Mouse (Mus musculus) R1 (cell line): ENCODE data around the gene Atp8a1.

Source experiments
- DNase-seq: peaks from one replicate; pipeline ENCODE4 v3.0.0-alpha.2; 2018; ENCODE audit warnings: low read depth, low spot score

Atp8a1 gene

DNA sequence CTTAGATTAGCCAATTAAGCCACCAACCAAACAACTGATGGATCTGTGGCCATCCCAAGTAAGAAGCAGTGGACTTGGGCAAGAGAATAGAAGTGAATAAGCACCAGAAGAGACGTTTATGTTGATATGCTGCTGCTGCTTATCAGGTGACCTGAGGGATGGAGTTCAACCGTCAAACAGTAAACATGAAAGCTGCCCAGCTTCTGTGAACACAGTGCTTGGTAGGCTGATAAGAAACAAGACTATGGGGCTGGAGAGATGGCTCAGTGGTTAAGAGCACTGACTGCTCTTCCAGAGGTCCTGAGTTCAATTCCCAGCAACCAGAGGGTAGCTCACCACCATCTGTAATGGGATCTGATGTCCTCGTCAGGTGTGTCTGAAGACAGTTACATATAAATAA lies 168.4 kb downstream of the Atp8a1 start:
- DNase-seq = no peak

DNA sequence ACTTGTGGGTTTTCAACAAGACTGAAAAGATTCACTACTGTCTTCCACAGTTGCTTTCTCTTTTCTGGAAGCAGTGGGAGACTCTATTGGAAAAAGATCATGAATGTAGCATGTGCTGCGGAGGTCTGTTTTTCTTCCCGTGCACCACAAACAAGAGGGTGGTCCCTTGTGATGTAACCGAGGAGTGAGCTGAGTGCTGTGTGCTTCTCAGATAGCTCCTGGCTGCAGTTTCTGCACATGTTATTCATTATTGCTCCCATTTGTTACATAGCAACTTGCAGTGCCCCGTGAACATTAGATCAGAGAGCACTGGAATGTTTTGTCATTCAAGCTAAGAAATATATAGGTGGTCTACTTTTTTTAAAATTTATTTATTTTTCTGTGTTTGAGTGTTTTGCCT lies 174.2 kb downstream of the Atp8a1 start:
- DNase-seq = no peak

- no peak for DNase-seq
Measured at GRCm38 (mm10) chr5:67670158-67670557, 177.1 kb downstream of the Atp8a1 start.

GRCm38 (mm10) chr5:67669436-67669896 lies 177.8 kb downstream of the Atp8a1 start:
- no peak for DNase-seq

DNA sequence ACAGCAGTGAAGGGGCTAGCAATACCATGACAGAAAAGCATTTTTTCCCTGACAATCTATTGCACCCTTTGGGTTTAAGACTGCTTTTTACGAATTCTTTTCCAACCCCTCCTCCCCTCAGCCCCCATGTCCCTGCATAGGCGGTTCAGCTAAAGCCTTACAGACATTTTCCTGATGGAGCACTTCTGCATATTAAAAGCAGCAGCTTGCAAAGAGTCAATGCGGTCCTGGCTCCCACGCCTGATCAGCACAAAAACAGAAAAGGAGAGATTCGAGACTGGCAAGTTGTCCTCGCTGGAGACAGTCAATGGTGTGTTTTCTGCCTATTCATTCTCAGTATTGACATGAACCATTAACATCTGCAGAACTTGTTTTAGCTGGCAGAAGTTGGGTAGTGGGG lies 184.5 kb downstream of the Atp8a1 start:
- DNase-seq = no peak

GRCm38 (mm10) chr5:67659864-67660263 lies 187.4 kb downstream of the Atp8a1 start:
- DNase-seq = no peak

DNA sequence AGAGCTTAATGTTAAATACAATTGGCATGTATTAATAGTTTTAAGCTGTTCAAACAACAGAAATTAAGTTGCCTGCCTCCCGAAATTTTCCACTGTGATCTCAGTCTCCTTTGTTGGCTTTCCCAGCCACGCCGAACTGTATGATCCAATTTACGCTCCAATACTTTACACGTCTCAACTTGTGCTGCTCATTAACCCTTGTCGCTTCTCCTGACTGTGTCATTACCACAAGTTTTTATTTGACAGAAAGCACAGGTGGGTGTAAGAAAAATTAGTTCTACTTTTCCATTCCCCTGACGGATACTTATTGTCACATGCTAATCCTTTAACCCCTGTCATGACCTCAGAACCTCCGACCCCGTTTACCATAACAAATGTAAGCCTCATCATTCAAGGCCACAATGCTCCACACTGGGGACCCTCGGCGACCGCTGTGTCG lies 190.4 kb downstream of the Atp8a1 start:
- DNase-seq = peak; percentile 25

- no peak for DNase-seq
Measured at GRCm38 (mm10) chr5:67655696-67656519, 191.3 kb downstream of the Atp8a1 start.

DNA sequence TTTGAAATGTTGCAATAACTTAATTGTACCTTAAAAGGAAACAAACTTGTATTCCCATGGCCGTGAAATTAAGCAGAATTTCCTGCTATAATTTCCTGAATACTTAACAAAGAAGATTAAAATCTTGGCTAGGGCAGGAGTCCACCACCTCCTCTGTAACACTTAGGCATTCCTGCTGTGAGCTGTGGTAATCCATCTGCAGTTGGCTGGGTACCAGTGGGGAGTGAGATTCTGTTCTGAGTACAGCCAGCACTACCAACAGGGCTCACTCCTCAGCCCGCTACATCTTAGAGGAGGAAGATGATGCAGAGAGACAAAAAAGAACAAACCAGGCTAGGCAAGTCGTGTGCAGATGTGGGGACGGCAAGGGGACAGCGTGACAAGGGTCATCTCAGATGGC lies 192.7 kb downstream of the Atp8a1 start:
- DNase-seq = no peak

GRCm38 (mm10) chr5:67653543-67653942 lies 193.7 kb downstream of the Atp8a1 start:
- DNase-seq = no peak

- no peak for DNase-seq
Measured at GRCm38 (mm10) chr5:67652468-67652867, 194.8 kb downstream of the Atp8a1 start.

GRCm38 (mm10) chr5:67650021-67650420 lies 197.2 kb downstream of the Atp8a1 start:
- no peak for DNase-seq

DNA sequence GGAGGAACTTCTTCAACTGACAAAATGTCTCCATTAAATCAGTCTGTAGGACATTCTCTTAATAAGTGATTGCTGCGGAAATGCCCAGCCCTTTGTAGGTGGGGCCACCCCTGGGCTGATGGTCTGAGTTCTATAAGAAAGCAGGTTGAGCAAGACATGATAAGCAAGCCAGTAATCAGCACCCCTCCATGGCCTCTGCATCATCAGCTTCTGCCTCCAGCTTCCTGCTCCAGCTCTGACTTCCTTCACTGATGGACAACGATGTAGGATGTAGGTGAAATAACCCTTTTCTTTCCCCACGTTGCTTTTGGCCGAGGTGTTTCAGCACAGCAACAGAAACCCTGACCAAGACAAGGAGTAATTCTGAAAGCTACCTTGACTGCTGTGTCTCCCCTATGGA lies 198.1 kb downstream of the Atp8a1 start:
- no peak for DNase-seq

GRCm38 (mm10) chr5:67647568-67647967 lies 199.7 kb downstream of the Atp8a1 start:
- DNase-seq = peak; percentile 53

- no peak for DNase-seq
Measured at GRCm38 (mm10) chr5:67646756-67647529, 200.3 kb downstream of the Atp8a1 start.

DNA sequence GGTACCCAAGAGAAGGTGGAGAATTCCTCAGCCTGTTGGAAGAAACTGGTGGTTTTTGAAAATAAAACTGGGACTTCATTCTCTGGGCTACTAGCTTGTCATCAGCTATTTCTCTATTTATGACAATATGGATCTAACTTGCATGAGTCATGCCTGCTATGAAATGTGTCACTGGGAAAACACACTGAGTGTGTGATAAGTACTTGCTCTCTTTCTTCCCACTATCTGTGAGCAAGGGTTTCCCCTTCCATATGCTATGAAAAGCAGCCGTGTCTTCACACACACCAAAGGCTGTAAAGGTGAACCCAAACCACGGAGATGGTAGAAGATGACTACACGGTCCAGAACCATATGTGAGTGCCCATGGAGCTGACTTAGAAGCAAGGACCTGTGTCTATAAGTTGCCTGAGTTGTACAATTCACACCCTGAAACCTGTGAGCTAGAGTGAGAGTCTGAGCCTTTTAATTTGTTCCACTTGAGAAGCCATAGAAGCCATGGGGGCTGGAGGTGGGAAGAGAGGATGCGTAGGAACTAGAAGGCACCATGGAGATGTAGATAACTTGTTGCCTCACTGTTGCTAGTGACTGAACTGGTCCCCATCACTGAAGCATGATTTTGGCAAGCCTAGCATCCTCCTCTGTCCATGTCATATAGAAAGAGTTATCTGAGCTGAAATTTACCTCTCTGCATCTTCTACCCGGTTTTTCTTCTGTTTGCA lies 203.5 kb downstream of the Atp8a1 start:
- DNase-seq = no peak

DNA sequence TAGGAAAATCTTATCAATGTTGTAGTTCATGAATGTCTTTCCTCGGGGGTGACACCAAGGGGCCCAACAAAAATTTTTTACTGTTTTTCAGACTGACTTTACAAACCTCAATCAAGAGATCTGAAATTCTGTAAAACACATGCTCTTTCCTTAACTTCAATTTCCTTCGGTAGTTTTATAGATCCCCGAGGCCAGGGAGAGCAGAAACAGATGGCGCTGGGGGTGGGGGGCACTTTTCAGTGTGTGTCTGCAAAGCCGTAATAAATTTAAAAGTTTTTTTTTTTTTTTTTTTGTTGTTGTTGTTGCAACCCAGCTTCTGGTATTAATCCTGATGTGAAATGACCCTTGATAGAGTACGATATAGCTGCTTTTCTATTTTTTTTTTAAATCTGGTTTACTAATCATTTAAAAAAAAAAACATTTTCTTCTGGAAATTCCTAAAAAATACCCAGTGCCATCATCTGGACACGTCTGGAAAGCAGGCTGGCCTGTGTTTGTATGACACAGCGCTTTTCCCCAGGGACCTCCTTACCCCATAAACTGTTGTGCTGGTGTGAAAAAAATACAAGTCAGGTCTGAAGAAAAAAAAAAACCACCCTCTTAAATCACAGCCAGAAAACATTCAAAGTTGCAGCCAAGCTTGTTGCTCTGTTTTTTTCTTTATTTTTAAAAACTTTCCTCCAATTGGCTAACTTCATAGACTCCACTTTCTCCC lies 205.7 kb downstream of the Atp8a1 start:
- no peak for DNase-seq

- no peak for DNase-seq
Measured at GRCm38 (mm10) chr5:67640596-67641312, 206.5 kb downstream of the Atp8a1 start.

DNA sequence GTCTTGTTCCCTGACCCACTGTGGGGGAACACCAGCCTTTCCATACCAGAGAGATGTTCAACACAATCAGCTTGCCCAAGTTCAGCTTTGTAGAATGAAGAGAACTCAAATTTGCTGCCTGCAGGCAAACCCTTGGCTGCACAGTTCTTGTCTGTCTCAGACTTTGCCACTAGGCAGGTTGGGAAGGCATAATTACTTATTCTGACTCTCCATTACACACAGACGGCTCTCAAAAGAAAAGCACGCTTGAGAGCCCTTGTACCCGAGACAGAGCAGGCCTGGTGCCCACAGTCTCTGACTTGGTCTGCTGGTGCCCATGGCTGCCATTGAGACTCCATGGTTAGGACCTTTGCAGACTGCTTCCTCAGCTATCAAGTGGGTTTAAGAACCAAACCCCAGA lies 212.9 kb downstream of the Atp8a1 start:
- no peak for DNase-seq

- peak; percentile 74 for DNase-seq
Measured at GRCm38 (mm10) chr5:67633831-67634268, 213.4 kb downstream of the Atp8a1 start.
